ENCODE assay signal across 25 mouse cellular contexts in genomic region chr12:43573186-43573585, GRCm38 (mm10).
DNase-seq lines count a peak whose midpoint lies in the region; ATAC-seq and TF ChIP-seq lines count a peak whose summit lies in the region.
"Had no signal": no experiment of that assay in that cellular context is flagged by ENCODE, and none has a peak within 500 bp of the region (broad histone marks: within the 10 kb centered on the region; RNA-seq: fewer than 3 reads in every experiment).

No protein-coding gene starts in this region.

- intact Hi-C loops in left cerebral cortex, adult 2 months (cut with DNase I): loop anchor here (5.0 kb wide), 3 partner anchors 69 to 254 kb away; no protein-coding TSS in a partner anchor
- intact Hi-C loops in left cerebral cortex, postnatal 25 days (cut with DNase I): loop anchor here (5.0 kb wide), 1 partner anchor 69 kb away; no protein-coding TSS in a partner anchor

- ATAC-seq in granulocyte monocyte progenitor cell, adult 5-6 weeks (replicated peaks; ENCODE audit: poor library complexity, severe bottlenecking): no peak
- ATAC-seq: forebrain, embryonic 15.5 days; Patski had no signal

- H3K4me3 ChIP-seq in left cerebral cortex, adult 2 months: no peak overlapping the region
- H3K4me3 ChIP-seq: embryonic facial prominence, embryonic 10.5 days; embryonic facial prominence, embryonic 13.5 days; erythroblast, embryonic 14.5 days; forebrain, embryonic 12.5 days; forebrain, embryonic 15.5 days; heart, adult 2 months; hindbrain, embryonic 12.5 days; hindbrain, embryonic 15.5 days had no signal

- peak; percentile 23 to 39 for DNase-seq in frontal cortex, adult 2 months (ENCODE audit: extremely low spot score in 1 of 2, low spot score in 1 of 2)
- DNase-seq in frontal cortex, postnatal 10 days (ENCODE audit: low spot score in 2 of 2): no peak
- no peak for DNase-seq in left cerebral cortex, adult 2 months (ENCODE audit: extremely low spot score in 1 of 2, low spot score in 2 of 2)
- no peak for DNase-seq in left cerebral cortex, adult 11 months (ENCODE audit: low spot score)
- DNase-seq in right cerebral cortex, adult 2 months (ENCODE audit: low spot score in 2 of 2): peak; percentile 17 to 26
- no peak for DNase-seq in right cerebral cortex, postnatal 14 days
- DNase-seq in left cerebral cortex, postnatal 25 days (ENCODE audit: low spot score in 2 of 2): peak; percentile 4 to 72
- DNase-seq: adrenal gland, postnatal 10 days; adrenal gland, postnatal 36 days; B cell, adult 2 months; cerebellum, adult 11 months; cerebellum, adult 2 months; cerebellum, adult 9-11 months; cerebellum, postnatal 25 days; gastrocnemius, postnatal 25 days; heart, adult 2 months had no signal

- H3K27ac ChIP-seq in left cerebral cortex, adult 2 months: peak overlapping the region; percentile 45; the same call in 1 of the 2 replicates
- H3K27ac ChIP-seq: embryonic facial prominence, embryonic 10.5 days; embryonic facial prominence, embryonic 13.5 days; forebrain, embryonic 12.5 days; forebrain, embryonic 15.5 days; heart, adult 2 months; hindbrain, embryonic 12.5 days; hindbrain, embryonic 15.5 days had no signal

- no peak for TF ChIP-seq CTCF in left cerebral cortex, adult 2 months (IDR thresholded peaks at IDR 0.05)

Comparison
In these comparisons a context has a peak if more than half of its experiments do, and no peak if none do; other contexts are left out.
1. DNase-seq: peak in frontal cortex, adult 2 months (2 of 2), right cerebral cortex, adult 2 months (2 of 2) and left cerebral cortex, postnatal 25 days (2 of 2); none in frontal cortex, postnatal 10 days (0 of 2), left cerebral cortex, adult 2 months (0 of 2), left cerebral cortex, adult 11 months (single experiment) and right cerebral cortex, postnatal 14 days (single experiment).